Mouse (Mus musculus) spleen, adult 10 weeks (tissue): ENCODE data around the gene Prss48. TPM values are rescaled to one million over a fixed set of nuclear protein-coding genes. Genes with fewer than 3 reads are reported as not detected.

Experiments used
- polyA plus RNA-seq: library from polyadenylated mRNA; stranded (reverse); fragments of 350-450 nt; fragmentation: Illumina TruSeq; extraction: RNeasy Lipid Tissue Mini Kit (QIAGEN cat#74804); gene quantifications from one replicate; pipeline ENCODE4 v1.2.3, GENCODE M21; 2015; ENCODE audit warnings: low replicate concordance; ENCODE audit not compliant: insufficient read depth

Gene Prss48
- not detected for polyA plus RNA-seq

DNA sequence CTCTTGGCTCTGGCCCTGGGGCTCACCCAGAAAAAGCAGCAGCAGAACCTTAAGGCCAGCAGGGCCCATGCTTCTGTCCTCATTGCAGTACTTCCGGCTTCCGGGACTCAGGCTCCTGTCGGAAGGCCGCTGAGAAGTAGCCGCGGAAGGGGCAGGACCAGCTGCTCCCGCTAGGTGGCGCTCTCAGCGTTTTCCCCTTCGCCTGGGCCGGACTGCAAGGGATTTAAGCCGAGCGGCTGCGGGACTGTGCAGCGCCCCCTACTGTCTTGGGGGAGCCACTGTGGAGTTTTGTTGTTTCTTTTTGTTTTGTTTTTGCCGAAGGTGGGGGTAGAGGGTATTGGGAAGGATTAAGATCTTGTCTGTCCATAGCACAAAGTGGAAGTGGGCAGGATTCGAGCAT is at the start of gene Prss48:
Gene Prss48 (minus strand): TSS at position 69 of the 400 bp plus-strand sequence.

DNA sequence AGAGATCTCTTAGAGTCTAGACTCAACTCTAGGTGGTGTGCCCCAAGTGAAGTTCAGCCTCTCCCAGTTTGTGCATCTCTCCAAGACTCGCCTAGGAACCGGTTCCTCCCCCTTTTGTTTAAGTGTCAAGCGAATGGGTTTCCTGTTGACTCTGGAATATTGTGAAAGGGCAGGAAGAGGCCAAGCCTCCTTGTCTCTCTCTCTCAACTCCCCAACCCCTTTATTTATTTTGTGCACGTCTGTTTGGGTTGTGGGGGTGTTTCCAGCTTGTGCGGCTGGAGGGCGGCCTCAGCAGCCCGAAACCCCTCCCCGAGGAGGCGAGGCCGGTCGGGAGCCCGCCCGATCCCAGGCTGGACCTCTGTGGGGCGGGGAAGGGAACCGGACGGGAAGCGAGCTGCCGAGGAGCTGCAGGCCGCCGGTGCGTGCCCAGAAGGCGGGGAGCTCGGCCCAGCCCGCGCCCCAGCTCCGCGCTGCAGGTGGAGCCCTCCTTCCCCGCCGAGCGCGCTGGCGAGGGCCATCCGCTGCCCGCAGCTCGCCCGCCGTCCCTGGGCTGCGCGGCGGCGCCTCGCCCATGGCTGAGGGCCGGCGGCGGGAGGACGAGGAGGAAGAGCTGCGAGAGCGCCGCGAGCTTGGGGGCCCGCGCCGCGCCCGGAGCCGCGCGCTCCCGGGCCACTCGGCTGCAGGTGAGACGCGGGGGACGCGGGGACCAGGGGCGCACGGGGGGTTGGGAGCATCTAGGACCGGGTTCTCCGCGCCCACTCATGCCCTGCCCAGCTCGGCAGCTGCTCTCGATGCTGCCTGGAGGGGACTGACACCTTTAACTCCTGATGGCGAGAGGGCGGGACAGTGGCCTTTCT is 31.3 kb downstream of the Prss48 start, which contains the start of gene Sh3d19:
Gene Sh3d19 (plus strand): TSS at position 368 of the 857 bp plus-strand sequence.

Other genes starting within 250 kb of the Prss48 start
- gene Fam160a1, start 185.2 kb downstream of the Prss48 start, polyA plus RNA-seq, result 0.69 TPM
- 0.17 TPM for gene Glt28d2, start 115.0 kb downstream of the Prss48 start, polyA plus RNA-seq
- 0.10 TPM for gene Gm37240, start 115.0 kb downstream of the Prss48 start, polyA plus RNA-seq
- gene Sh3d19, start 31.4 kb downstream of the Prss48 start, polyA plus RNA-seq, result 8.4 TPM
- gene Rps3a1, start 140.2 kb upstream of the Prss48 start, polyA plus RNA-seq, result 4,997 TPM
- gene Lrba, start 222.2 kb upstream of the Prss48 start, polyA plus RNA-seq, result 24.4 TPM